Comparison of ENCODE assay signal across 22 mouse cellular contexts in genomic region chr8:110533781-110534180, GRCm38 (mm10).
"Had no signal": no experiment of that assay in that cellular context is flagged by ENCODE, and none has a peak within 500 bp of the region (broad histone marks: within the 10 kb centered on the region; RNA-seq: fewer than 3 reads in every experiment).

No protein-coding gene starts in this region.

- H3K27ac ChIP-seq: limb, embryonic 10.5 days; limb, embryonic 13.5 days; liver, embryonic 12.5 days; liver, embryonic 15.5 days; lung, embryonic 15.5 days; midbrain, embryonic 15.5 days; neural tube, embryonic 12.5 days; neural tube, embryonic 15.5 days; stomach, postnatal 0 days had no signal

- H3K27me3 ChIP-seq: liver, embryonic 12.5 days; liver, embryonic 15.5 days; lung, embryonic 15.5 days; midbrain, embryonic 15.5 days; neural tube, embryonic 12.5 days; neural tube, embryonic 15.5 days had no signal

- ATAC-seq: liver, embryonic 12.5 days; midbrain, embryonic 15.5 days had no signal

- H3K36me3 ChIP-seq: limb, embryonic 10.5 days; limb, embryonic 13.5 days; liver, embryonic 12.5 days; liver, embryonic 15.5 days; lung, embryonic 15.5 days; midbrain, embryonic 15.5 days; neural tube, embryonic 12.5 days; neural tube, embryonic 15.5 days had no signal

- H3K9me3 ChIP-seq: limb, embryonic 10.5 days; limb, embryonic 13.5 days; liver, embryonic 12.5 days; liver, embryonic 15.5 days; lung, embryonic 15.5 days; midbrain, embryonic 15.5 days; neural tube, embryonic 12.5 days; neural tube, embryonic 15.5 days had no signal

- H3K4me2 ChIP-seq: limb, embryonic 13.5 days; liver, embryonic 12.5 days; liver, embryonic 15.5 days; lung, embryonic 15.5 days; midbrain, embryonic 11.5 days; midbrain, embryonic 15.5 days; neural tube, embryonic 12.5 days; neural tube, embryonic 15.5 days had no signal

- H3K4me3 ChIP-seq: limb, embryonic 10.5 days; limb, embryonic 13.5 days; liver, embryonic 12.5 days; liver, embryonic 15.5 days; lung, embryonic 15.5 days; midbrain, embryonic 15.5 days; neural tube, embryonic 12.5 days; neural tube, embryonic 15.5 days had no signal

- DNase-seq: kidney, postnatal 14 days; kidney, postnatal 4 days; liver; lung, adult 18-20 months; lung, postnatal 10 days; lung, postnatal 4 days; right cerebral cortex, adult 18-20 months; right cerebral cortex, postnatal 14 days; right cerebral cortex, postnatal 4 days; thymus, adult 2 months; thymus, postnatal 14 days; thymus, postnatal 4 days had no signal

- H3K9ac ChIP-seq: limb, embryonic 13.5 days; liver, embryonic 12.5 days; liver, embryonic 15.5 days; lung, embryonic 15.5 days; midbrain, embryonic 15.5 days; neural tube, embryonic 12.5 days; neural tube, embryonic 15.5 days had no signal

- H3K4me1 ChIP-seq: limb, embryonic 10.5 days; limb, embryonic 13.5 days; liver, embryonic 12.5 days; liver, embryonic 15.5 days; midbrain, embryonic 15.5 days; neural tube, embryonic 12.5 days; neural tube, embryonic 15.5 days had no signal
